Mouse (Mus musculus): ENCODE data around the gene Olfr605.
"Not testable (repeated sequence)": the region's sequence is repeated elsewhere in the genome, so short reads cannot be mapped to it uniquely, and the experiment has no call there.

The Olfr605 gene

GRCm38 (mm10) chr7:103445339-103445738 lies at the start of gene Olfr605:
Olfr605 (minus strand) TSS chr7:103445439.
- DNase-seq (ENCODE audit: low spot score), result no peak

- DNase-seq (ENCODE audit: low spot score), result not testable (repeated sequence)
These were observed 31.9 kb upstream of the Olfr605 start for GRCm38 (mm10) chr7:103477106-103477505.

GRCm38 (mm10) chr7:103469577-103469976 lies 24.3 kb upstream of the Olfr605 start, which contains the start of gene Olfr608:
Olfr608 (plus strand) TSS chr7:103469877.
- DNase-seq (ENCODE audit: low spot score), result no peak

GRCm38 (mm10) chr7:103460590-103460989 lies 15.4 kb upstream of the Olfr605 start:
- no peak for DNase-seq (ENCODE audit: low spot score)

- DNase-seq (ENCODE audit: low spot score), result no peak
These were observed 3.5 kb upstream of the Olfr605 start, which contains the start of gene Olfr606 for GRCm38 (mm10) chr7:103448746-103449145. Olfr606 (plus strand) TSS chr7:103449046.

GRCm38 (mm10) chr7:103414772-103415171 lies 30.5 kb downstream of the Olfr605 start, which contains the start of gene Usp17lc:
Usp17lc (plus strand) TSS chr7:103415072.
- DNase-seq (ENCODE audit: low spot score), result not testable (repeated sequence)

- DNase-seq (ENCODE audit: low spot score), result not testable (repeated sequence)
These were observed 38.7 kb downstream of the Olfr605 start for GRCm38 (mm10) chr7:103406521-103407055.

- DNase-seq (ENCODE audit: low spot score), result no peak
These were observed 46.3 kb downstream of the Olfr605 start for GRCm38 (mm10) chr7:103398981-103399380.

- no peak for DNase-seq (ENCODE audit: low spot score)
These were observed 47.5 kb downstream of the Olfr605 start for GRCm38 (mm10) chr7:103397758-103398157.
